Mouse (Mus musculus) gonadal fat pad, adult 2 months (tissue): ENCODE data around the gene Dcp1b. TPM values are rescaled to one million over a fixed set of nuclear protein-coding genes. Genes with fewer than 3 reads are reported as not detected.
A peak's percentile ranks its signal among the peaks of the same experiment; 100 is the strongest.

Experiments
- DNase-seq: peaks from one replicate; pipeline ENCODE4 v3.0.0-alpha.2; 2012; ENCODE audit warnings: low read depth
- polyA plus RNA-seq: library from polyadenylated mRNA; depleted of rRNA; stranded (reverse); fragments of >200 nt; gene quantifications from 2 replicates; pipeline ENCODE4 v1.2.3, GENCODE M21; 2012; rRNA removed

Gene Dcp1b
- 12.4 and 13.4 TPM in 2 replicates for polyA plus RNA-seq

GRCm38 (mm10) chr6:119175078-119175853, at the start of gene Dcp1b:
TSS of gene Dcp1b (plus strand) at chr6:119175253.
- no peak for DNase-seq

GRCm38 (mm10) chr6:119126991-119127390, 48.1 kb upstream of the Dcp1b start:
- DNase-seq: no peak

GRCm38 (mm10) chr6:119128076-119128475, 47.0 kb upstream of the Dcp1b start:
- no peak for DNase-seq

GRCm38 (mm10) chr6:119128521-119128920, 46.5 kb upstream of the Dcp1b start:
- no peak for DNase-seq

GRCm38 (mm10) chr6:119129664-119130063, 45.4 kb upstream of the Dcp1b start:
- no peak for DNase-seq

GRCm38 (mm10) chr6:119132111-119132735, 42.8 kb upstream of the Dcp1b start:
- DNase-seq: no peak

- no peak for DNase-seq
Measured at GRCm38 (mm10) chr6:119132863-119133262, 42.2 kb upstream of the Dcp1b start.

- peak; percentile 13 for DNase-seq
Measured at GRCm38 (mm10) chr6:119137768-119138167, 37.3 kb upstream of the Dcp1b start.

GRCm38 (mm10) chr6:119139561-119139960, 35.5 kb upstream of the Dcp1b start:
- DNase-seq: no peak

- DNase-seq: no peak
Measured at GRCm38 (mm10) chr6:119145109-119145508, 29.9 kb upstream of the Dcp1b start.

GRCm38 (mm10) chr6:119165677-119166076, 9.4 kb upstream of the Dcp1b start:
- no peak for DNase-seq

- no peak for DNase-seq
Measured at GRCm38 (mm10) chr6:119174307-119175074, 562 bp upstream of the Dcp1b start.

- no peak for DNase-seq
Measured at GRCm38 (mm10) chr6:119176103-119176502, 1.1 kb downstream of the Dcp1b start.

GRCm38 (mm10) chr6:119177101-119177500, 2.0 kb downstream of the Dcp1b start:
- no peak for DNase-seq

- no peak for DNase-seq
Measured at GRCm38 (mm10) chr6:119180188-119180587, 5.1 kb downstream of the Dcp1b start.

- DNase-seq: no peak
Measured at GRCm38 (mm10) chr6:119182211-119182610, 7.2 kb downstream of the Dcp1b start.

- DNase-seq: no peak
Measured at GRCm38 (mm10) chr6:119183781-119184180, 8.7 kb downstream of the Dcp1b start.

- DNase-seq: no peak
Measured at GRCm38 (mm10) chr6:119186658-119187057, 11.6 kb downstream of the Dcp1b start.

GRCm38 (mm10) chr6:119187631-119188030, 12.6 kb downstream of the Dcp1b start:
- DNase-seq: no peak

- no peak for DNase-seq
Measured at GRCm38 (mm10) chr6:119191478-119191877, 16.4 kb downstream of the Dcp1b start.

GRCm38 (mm10) chr6:119193571-119194154, 18.6 kb downstream of the Dcp1b start:
- no peak for DNase-seq

- DNase-seq: no peak
Measured at GRCm38 (mm10) chr6:119194161-119194560, 19.1 kb downstream of the Dcp1b start.
